Comparison of ENCODE assay signal across 9 mouse cellular contexts in the genomic region with DNA sequence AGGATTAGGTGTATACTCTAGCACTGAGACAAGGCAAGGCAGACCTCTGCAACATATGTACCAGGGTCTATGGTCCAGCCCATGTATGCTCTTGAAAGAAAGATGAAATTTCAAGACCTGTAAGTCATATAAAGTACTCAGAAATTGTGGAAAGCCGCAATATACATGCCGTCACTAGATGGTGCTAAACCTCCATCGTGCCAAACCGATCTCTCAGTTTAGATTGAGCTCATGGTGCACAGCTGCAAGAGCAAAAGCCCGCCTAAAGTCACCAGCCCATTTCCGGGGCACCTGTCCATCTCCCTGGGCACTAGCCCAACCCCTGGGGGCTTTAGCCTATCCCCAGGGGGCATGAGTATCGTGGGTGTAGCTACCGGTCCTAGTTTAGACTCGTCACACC. TPM values are rescaled to one million over a fixed set of nuclear protein-coding genes. Genes with fewer than 3 reads are reported as not detected.
DNase-seq lines count a peak whose midpoint lies in the region; ATAC-seq and TF ChIP-seq lines count a peak whose summit lies in the region.
"Had no signal": no experiment of that assay in that cellular context is flagged by ENCODE, and none has a peak within 500 bp of the region (broad histone marks: within the 10 kb centered on the region; RNA-seq: fewer than 3 reads in every experiment).

No protein-coding gene starts in this region.

- TF ChIP-seq CTCF in liver, embryonic 14.5 days (IDR thresholded peaks at IDR 0.05; ENCODE audit: low read depth) = peak; percentile 59

- no peaks in the 10 kb centered on the region for H3K36me3 ChIP-seq in neural tube, embryonic 15.5 days
- H3K36me3 ChIP-seq in embryonic facial prominence, embryonic 10.5 days (replicated peaks) = no peaks in the 10 kb centered on the region
- no peaks in the 10 kb centered on the region for H3K36me3 ChIP-seq in liver, embryonic 14.5 days (replicated peaks; ENCODE audit: control insufficient read depth, insufficient read depth, low read depth)
- H3K36me3 ChIP-seq: stomach, embryonic 15.5 days had no signal

- no peak overlapping the region for H3K9ac ChIP-seq in neural tube, embryonic 15.5 days (replicated peaks)
- H3K9ac ChIP-seq in liver, embryonic 14.5 days (replicated peaks) = no peak overlapping the region
- H3K9ac ChIP-seq: stomach, embryonic 15.5 days had no signal

- H3K27ac ChIP-seq in neural tube, embryonic 15.5 days (replicated peaks) = no peak overlapping the region
- no peak overlapping the region for H3K27ac ChIP-seq in embryonic facial prominence, embryonic 10.5 days (replicated peaks)
- H3K27ac ChIP-seq in liver, embryonic 14.5 days = no peak overlapping the region
- H3K27ac ChIP-seq: stomach, embryonic 15.5 days had no signal

- H3K9me3 ChIP-seq in neural tube, embryonic 15.5 days (replicated peaks) = no peaks in the 10 kb centered on the region
- 0 out of 2 replicates have a peak, but pooled peaks cover 4% of the 10 kb centered on the region for H3K9me3 ChIP-seq in embryonic facial prominence, embryonic 10.5 days
- no peaks in the 10 kb centered on the region for H3K9me3 ChIP-seq in liver, embryonic 14.5 days (ENCODE audit: control insufficient read depth, low read length)
- H3K9me3 ChIP-seq: stomach, embryonic 15.5 days had no signal

- no peaks in the 10 kb centered on the region for H3K4me1 ChIP-seq in neural tube, embryonic 15.5 days
- no peaks in the 10 kb centered on the region for H3K4me1 ChIP-seq in embryonic facial prominence, embryonic 10.5 days
- H3K4me1 ChIP-seq in liver, embryonic 14.5 days (replicated peaks; ENCODE audit: control insufficient read depth in 2 of 2, insufficient read depth in 2 of 2, low read length in 1 of 2) = no peaks in the 10 kb centered on the region
- H3K4me1 ChIP-seq: stomach, embryonic 15.5 days had no signal

- peak; percentile 35 for DNase-seq in neural tube, embryonic 10.5 days (ENCODE audit: extremely low spot score, low spot score)
- peak; percentile 77 for DNase-seq in adipocyte (ENCODE audit: low spot score)
- peak; percentile 40 for DNase-seq in embryonic facial prominence, embryonic 10.5 days (ENCODE audit: low spot score)
- DNase-seq in kidney, postnatal 4 days = peak; percentile 65 to 67
- DNase-seq in liver, embryonic 14.5 days (ENCODE audit: low read depth in 3 of 3, low spot score in 3 of 3) = peak in 2 of 3 experiments; percentile 2 to 11
- peak; percentile 3 to 7 for DNase-seq in right cerebral cortex, postnatal 36 days (ENCODE audit: low spot score in 2 of 2)

- H3K27me3 ChIP-seq in neural tube, embryonic 15.5 days (replicated peaks) = no peaks in the 10 kb centered on the region
- no peaks in the 10 kb centered on the region for H3K27me3 ChIP-seq in embryonic facial prominence, embryonic 10.5 days (replicated peaks; ENCODE audit: low read depth, poor library complexity, severe bottlenecking)
- no peaks in the 10 kb centered on the region for H3K27me3 ChIP-seq in liver, embryonic 14.5 days (ENCODE audit: control insufficient read depth, insufficient read depth, low read length)
- H3K27me3 ChIP-seq: stomach, embryonic 15.5 days had no signal

- 28% methylated on average over 9 of the region's 9 CpGs for WGBS in neural tube, embryonic 15.5 days
- whole genome bisulfite sequencing in embryonic facial prominence, embryonic 10.5 days = 31% methylated on average over 9 of the region's 9 CpGs
- 23% methylated on average over 9 of the region's 9 CpGs for WGBS in liver, embryonic 14.5 days (ENCODE audit: insufficient replicate concordance)

- no peak for ATAC-seq in neural tube, embryonic 15.5 days (ENCODE audit: low FRiP score)
- ATAC-seq in liver, embryonic 14.5 days (ENCODE audit: insufficient read depth) = no peak

- TF ChIP-seq EP300 in liver, embryonic 14.5 days (IDR thresholded peaks at IDR 0.05; ENCODE audit: low read depth) = no peak

- no peak overlapping the region for H3K4me2 ChIP-seq in neural tube, embryonic 15.5 days
- H3K4me2 ChIP-seq in liver, embryonic 14.5 days (ENCODE audit: low read depth) = no peak overlapping the region
- H3K4me2 ChIP-seq: stomach, embryonic 15.5 days had no signal

- H3K4me3 ChIP-seq in neural tube, embryonic 15.5 days (replicated peaks) = no peak overlapping the region
- no peak overlapping the region for H3K4me3 ChIP-seq in embryonic facial prominence, embryonic 10.5 days
- H3K4me3 ChIP-seq in liver, embryonic 14.5 days (ENCODE audit: insufficient read depth in 1 of 2, low read depth in 2 of 2, low read length in 2 of 2) = no peak overlapping the region
- H3K4me3 ChIP-seq: stomach, embryonic 15.5 days had no signal

RNA-seq across cellular contexts. Expression of gene Vmn1r234, which starts 5.8 kb away (rescaled TPM):
- not detected in 2 replicates for polyA plus RNA-seq in neural tube, embryonic 15.5 days (2015; fragmentation: Nextera tagmentation; extraction: Ambion mirVana)
- polyA plus RNA-seq in embryonic facial prominence, embryonic 10.5 days (2016; fragmentation: Nextera tagmentation; extraction: Ambion mirVana) = not detected in 2 replicates
- not detected in 2 replicates for polyA plus RNA-seq in liver, embryonic 14.5 days (2012; rRNA removed)
- polyA plus RNA-seq in liver, embryonic 14.5 days (2014; fragmentation: Nextera tagmentation; extraction: Ambion mirVana) = not detected in 2 replicates
- polyA plus RNA-seq: heart, embryonic 16.5 days; stomach, embryonic 15.5 days had no signal

RNA-seq across cellular contexts. Expression of gene Vmn1r235, which starts 24.6 kb away (rescaled TPM):
- polyA plus RNA-seq in neural tube, embryonic 15.5 days (2015; fragmentation: Nextera tagmentation; extraction: Ambion mirVana) = not detected in 2 replicates
- not detected in 2 replicates for polyA plus RNA-seq in embryonic facial prominence, embryonic 10.5 days (2016; fragmentation: Nextera tagmentation; extraction: Ambion mirVana)
- not detected in 2 replicates for polyA plus RNA-seq in liver, embryonic 14.5 days (2012; rRNA removed)
- not detected in 2 replicates for polyA plus RNA-seq in liver, embryonic 14.5 days (2014; fragmentation: Nextera tagmentation; extraction: Ambion mirVana)
- polyA plus RNA-seq: heart, embryonic 16.5 days; stomach, embryonic 15.5 days had no signal

RNA-seq across cellular contexts. Expression of gene Vmn1r236, which starts 51.1 kb away (rescaled TPM):
- not detected in 2 replicates for polyA plus RNA-seq in neural tube, embryonic 15.5 days (2015; fragmentation: Nextera tagmentation; extraction: Ambion mirVana)
- not detected in 2 replicates for polyA plus RNA-seq in embryonic facial prominence, embryonic 10.5 days (2016; fragmentation: Nextera tagmentation; extraction: Ambion mirVana)
- not detected in 2 replicates for polyA plus RNA-seq in liver, embryonic 14.5 days (2012; rRNA removed)
- not detected in 2 replicates for polyA plus RNA-seq in liver, embryonic 14.5 days (2014; fragmentation: Nextera tagmentation; extraction: Ambion mirVana)
- polyA plus RNA-seq: heart, embryonic 16.5 days; stomach, embryonic 15.5 days had no signal

Comparison
In these comparisons a context has a peak if more than half of its experiments do, and no peak if none do; other contexts are left out.
1. DNase-seq: peak in every context shown above with its lines; median percentile 77 in adipocyte; 66 in kidney, postnatal 4 days; 40 in embryonic facial prominence, embryonic 10.5 days; 35 in neural tube, embryonic 10.5 days; 6 in liver, embryonic 14.5 days; 5 in right cerebral cortex, postnatal 36 days.